34 mouse cellular contexts compared by ENCODE assay signal in genomic region chrX:120301469-120302175, GRCm38 (mm10). TPM values are rescaled to one million over a fixed set of nuclear protein-coding genes. Genes with fewer than 3 reads are reported as not detected.
A peak's percentile ranks its signal among the peaks of the same experiment; 100 is the strongest.
DNase-seq lines count a peak whose midpoint lies in the region; ATAC-seq and TF ChIP-seq lines count a peak whose summit lies in the region.
"Had no signal": no experiment of that assay in that cellular context is flagged by ENCODE, and none has a peak within 500 bp of the region (broad histone marks: within the 10 kb centered on the region; RNA-seq: fewer than 3 reads in every experiment).

No protein-coding gene starts in this region.

- no peaks in the 10 kb centered on the region for H3K9me3 ChIP-seq in embryonic facial prominence, embryonic 14.5 days (ENCODE audit: control insufficient read depth, low read length)
- no peaks in the 10 kb centered on the region for H3K9me3 ChIP-seq in embryonic facial prominence, embryonic 10.5 days
- no peaks in the 10 kb centered on the region for H3K9me3 ChIP-seq in lung, embryonic 14.5 days (ENCODE audit: low read depth, low read length)
- no peaks in the 10 kb centered on the region for H3K9me3 ChIP-seq in midbrain, embryonic 14.5 days (ENCODE audit: control insufficient read depth, low read length)
- H3K9me3 ChIP-seq: embryonic facial prominence, embryonic 12.5 days; forebrain, embryonic 13.5 days; heart, embryonic 12.5 days; heart, embryonic 15.5 days had no signal

- H3K27me3 ChIP-seq in embryonic facial prominence, embryonic 14.5 days (replicated peaks; ENCODE audit: control insufficient read depth, insufficient read depth, low read length), result no peaks in the 10 kb centered on the region
- H3K27me3 ChIP-seq in embryonic facial prominence, embryonic 10.5 days (replicated peaks; ENCODE audit: low read depth, poor library complexity, severe bottlenecking), result no peaks in the 10 kb centered on the region
- no peaks in the 10 kb centered on the region for H3K27me3 ChIP-seq in lung, embryonic 14.5 days (ENCODE audit: insufficient read depth, low read length)
- H3K27me3 ChIP-seq in midbrain, embryonic 14.5 days (ENCODE audit: control insufficient read depth, insufficient read depth, low read length), result no peaks in the 10 kb centered on the region
- H3K27me3 ChIP-seq: embryonic facial prominence, embryonic 12.5 days; forebrain, embryonic 13.5 days; heart, embryonic 12.5 days; heart, embryonic 15.5 days had no signal

- H3K4me1 ChIP-seq in embryonic facial prominence, embryonic 14.5 days (ENCODE audit: control insufficient read depth, insufficient read depth, low read length), result no peaks in the 10 kb centered on the region
- no peaks in the 10 kb centered on the region for H3K4me1 ChIP-seq in embryonic facial prominence, embryonic 10.5 days
- no peaks in the 10 kb centered on the region for H3K4me1 ChIP-seq in lung, embryonic 14.5 days (ENCODE audit: insufficient read depth)
- H3K4me1 ChIP-seq in midbrain, embryonic 14.5 days (ENCODE audit: control insufficient read depth, insufficient read depth, low read length), result no peaks in the 10 kb centered on the region
- H3K4me1 ChIP-seq: embryonic facial prominence, embryonic 12.5 days; forebrain, embryonic 13.5 days; heart, embryonic 12.5 days; heart, embryonic 15.5 days had no signal

- no peak for TF ChIP-seq CTCF in lung, embryonic 14.5 days (IDR thresholded peaks at IDR 0.05; ENCODE audit: low read depth)

- H3K9ac ChIP-seq in embryonic facial prominence, embryonic 14.5 days (ENCODE audit: low read depth, low read length), result no peak overlapping the region
- H3K9ac ChIP-seq in lung, embryonic 14.5 days, result no peak overlapping the region
- no peak overlapping the region for H3K9ac ChIP-seq in midbrain, embryonic 14.5 days (replicated peaks; ENCODE audit: low read length)
- H3K9ac ChIP-seq: embryonic facial prominence, embryonic 12.5 days; forebrain, embryonic 13.5 days; forebrain, postnatal 0 days; heart, embryonic 12.5 days; heart, embryonic 15.5 days; hindbrain, embryonic 14.5 days had no signal

- DNase-seq in embryonic facial prominence, embryonic 14.5 days (ENCODE audit: low spot score), result peak; percentile 3
- no peak for DNase-seq in embryonic facial prominence, embryonic 10.5 days (ENCODE audit: low spot score)
- peak; percentile 48 for DNase-seq in lung, embryonic 14.5 days
- DNase-seq in lung, adult 18-20 months, result no peak
- peak; percentile 11 for DNase-seq in brain, adult 2 months (ENCODE audit: low read depth, low spot score)
- DNase-seq in cerebellum, adult 11-12 months, result no peak
- DNase-seq in midbrain, embryonic 14.5 days, result no peak
- no peak for DNase-seq in right cerebral cortex, adult 2 months (ENCODE audit: low spot score in 2 of 2)
- DNase-seq: adrenal gland, postnatal 10 days; adrenal gland, postnatal 36 days; cerebellum, adult 18-20 months; cerebellum, adult 9-10 months; cerebellum, postnatal 14 days; forebrain, postnatal 0 days; gastrocnemius, adult 2 months; gastrocnemius, postnatal 14 days; heart, adult 18-20 months; heart, postnatal 14 days; heart, postnatal 4 days had no signal

- WGBS in embryonic facial prominence, embryonic 14.5 days, result 61% methylated on average over 2 of the region's 2 CpGs
- WGBS in embryonic facial prominence, embryonic 10.5 days, result 80% methylated on average over 2 of the region's 2 CpGs
- 51% methylated on average over 2 of the region's 2 CpGs for WGBS in lung, embryonic 14.5 days
- WGBS in midbrain, embryonic 14.5 days, result 50% methylated on average over 2 of the region's 2 CpGs

- no peak overlapping the region for H3K4me3 ChIP-seq in embryonic facial prominence, embryonic 14.5 days (ENCODE audit: low read depth, low read length)
- no peak overlapping the region for H3K4me3 ChIP-seq in embryonic facial prominence, embryonic 10.5 days
- H3K4me3 ChIP-seq in lung, embryonic 14.5 days (ENCODE audit: low read depth, low read length), result no peak overlapping the region
- no peak overlapping the region for H3K4me3 ChIP-seq in midbrain, embryonic 14.5 days (replicated peaks; ENCODE audit: low read depth, low read length)
- H3K4me3 ChIP-seq: embryonic facial prominence, embryonic 12.5 days; erythroblast, embryonic 14.5 days; forebrain, embryonic 13.5 days; gastrocnemius, adult 2 months; heart, embryonic 12.5 days; heart, embryonic 15.5 days had no signal

- no peak overlapping the region for H3K4me2 ChIP-seq in embryonic facial prominence, embryonic 14.5 days (ENCODE audit: low read depth, low read length)
- H3K4me2 ChIP-seq in lung, embryonic 14.5 days, result no peak overlapping the region
- no peak overlapping the region for H3K4me2 ChIP-seq in midbrain, embryonic 14.5 days (ENCODE audit: low read length)
- H3K4me2 ChIP-seq: embryonic facial prominence, embryonic 12.5 days; forebrain, embryonic 13.5 days; heart, embryonic 12.5 days; heart, embryonic 15.5 days; hindbrain, embryonic 14.5 days had no signal

- no peak for ATAC-seq in embryonic facial prominence, embryonic 14.5 days (ENCODE audit: low read depth)
- ATAC-seq in lung, embryonic 14.5 days (ENCODE audit: insufficient read depth), result no peak
- ATAC-seq in midbrain, embryonic 14.5 days (ENCODE audit: low FRiP score, low TSS enrichment), result no peak
- ATAC-seq: CD4-positive, CD25-positive, alpha-beta regulatory T cell, adult 4 months; forebrain, embryonic 13.5 days; forebrain, postnatal 0 days; hindbrain, postnatal 0 days; inflammation-experienced regulatory T-cells, adult 6 months; intestine, embryonic 16.5 days; Patski had no signal

- no peak overlapping the region for H3K27ac ChIP-seq in embryonic facial prominence, embryonic 14.5 days (replicated peaks; ENCODE audit: low read depth, low read length)
- no peak overlapping the region for H3K27ac ChIP-seq in embryonic facial prominence, embryonic 10.5 days (replicated peaks)
- no peak overlapping the region for H3K27ac ChIP-seq in lung, embryonic 14.5 days (ENCODE audit: low read depth)
- H3K27ac ChIP-seq in midbrain, embryonic 14.5 days (replicated peaks; ENCODE audit: low read depth, low read length), result no peak overlapping the region
- H3K27ac ChIP-seq: embryonic facial prominence, embryonic 12.5 days; forebrain, embryonic 13.5 days; gastrocnemius, adult 2 months; heart, embryonic 15.5 days; hindbrain, embryonic 14.5 days; hindbrain, postnatal 0 days had no signal

- no peaks in the 10 kb centered on the region for H3K36me3 ChIP-seq in embryonic facial prominence, embryonic 14.5 days (ENCODE audit: control insufficient read depth, insufficient read depth, low read length)
- H3K36me3 ChIP-seq in embryonic facial prominence, embryonic 10.5 days (replicated peaks), result no peaks in the 10 kb centered on the region
- no peaks in the 10 kb centered on the region for H3K36me3 ChIP-seq in lung, embryonic 14.5 days (ENCODE audit: insufficient read depth)
- no peaks in the 10 kb centered on the region for H3K36me3 ChIP-seq in midbrain, embryonic 14.5 days (ENCODE audit: control insufficient read depth, insufficient read depth, low read length)
- H3K36me3 ChIP-seq: embryonic facial prominence, embryonic 12.5 days; heart, embryonic 12.5 days; heart, embryonic 15.5 days had no signal

RNA-seq across cellular contexts. Expression of gene H2afb3, which starts 11.3 kb away (rescaled TPM):
- not detected in 2 replicates for polyA plus RNA-seq in embryonic facial prominence, embryonic 14.5 days (2014; fragmentation: Nextera tagmentation; extraction: Ambion mirVana)
- polyA plus RNA-seq in embryonic facial prominence, embryonic 10.5 days (2016; fragmentation: Nextera tagmentation; extraction: Ambion mirVana), result not detected in 2 replicates
- not detected in 2 replicates for polyA plus RNA-seq in lung, embryonic 14.5 days (2014; fragmentation: Nextera tagmentation; extraction: Ambion mirVana)
- not detected in 2 replicates for polyA plus RNA-seq in midbrain, embryonic 14.5 days (2014; fragmentation: Nextera tagmentation; extraction: Ambion mirVana)
- polyA plus RNA-seq: C2C12; CD4-positive, CD25-positive, alpha-beta regulatory T cell, adult 4 months; embryonic facial prominence, embryonic 12.5 days; erythroblast, embryonic 14.5 days; forebrain, embryonic 13.5 days; forebrain, postnatal 0 days; frontal cortex, adult 2 months; gonadal fat pad, adult 2 months; heart, embryonic 12.5 days; heart, embryonic 15.5 days; hindbrain, embryonic 11.5 days; hindbrain, embryonic 14.5 days; hindbrain, postnatal 0 days; inflammation-experienced regulatory T-cells, adult 6 months; intestine, embryonic 16.5 days; Patski had no signal

RNA-seq across cellular contexts. Expression of gene Pcdh11x, which starts 11.6 kb away (rescaled TPM):
- polyA plus RNA-seq in embryonic facial prominence, embryonic 14.5 days (2014; fragmentation: Nextera tagmentation; extraction: Ambion mirVana), result 5.5 and 7.4 TPM in 2 replicates
- polyA plus RNA-seq in embryonic facial prominence, embryonic 10.5 days (2016; fragmentation: Nextera tagmentation; extraction: Ambion mirVana), result 3.2 and 5.4 TPM in 2 replicates
- 5.8 and 6.0 TPM in 2 replicates for polyA plus RNA-seq in lung, embryonic 14.5 days (2014; fragmentation: Nextera tagmentation; extraction: Ambion mirVana)
- polyA plus RNA-seq in midbrain, embryonic 14.5 days (2014; fragmentation: Nextera tagmentation; extraction: Ambion mirVana), result 29.6 and 34.1 TPM in 2 replicates
- polyA plus RNA-seq: C2C12; erythroblast, embryonic 14.5 days; inflammation-experienced regulatory T-cells, adult 6 months had no signal

Comparison
In these comparisons a context has a peak if more than half of its experiments do, and no peak if none do; other contexts are left out.
1. DNase-seq: peak in embryonic facial prominence, embryonic 14.5 days (single experiment), lung, embryonic 14.5 days (single experiment) and brain, adult 2 months (single experiment); none in embryonic facial prominence, embryonic 10.5 days (single experiment), lung, adult 18-20 months (0 of 2), cerebellum, adult 11-12 months (single experiment), midbrain, embryonic 14.5 days (single experiment) and right cerebral cortex, adult 2 months (0 of 2).